Comparison of ENCODE assay signal across 8 mouse cellular contexts in the genomic region with DNA sequence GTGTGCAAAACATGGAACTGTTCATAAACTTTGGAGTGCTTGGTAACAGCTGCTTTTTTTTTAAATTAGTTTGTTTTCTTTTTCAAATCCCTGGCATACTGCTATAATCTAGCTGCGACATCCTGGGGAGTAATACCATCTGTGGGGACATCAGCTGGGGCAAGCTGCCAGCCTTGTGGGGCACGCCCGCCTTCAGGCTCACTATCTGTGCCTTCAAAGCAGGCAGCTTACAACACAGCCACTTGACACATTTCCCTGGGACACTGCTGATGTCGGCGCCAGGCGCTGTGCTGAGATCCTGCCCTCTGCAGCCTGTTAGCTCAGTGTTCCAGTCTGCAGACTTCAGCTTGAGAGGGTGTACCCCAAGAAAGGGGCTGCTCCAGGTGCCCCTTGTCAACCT. TPM values are rescaled to one million over a fixed set of nuclear protein-coding genes. Genes with fewer than 3 reads are reported as not detected.
DNase-seq lines count a peak whose midpoint lies in the region; ATAC-seq and TF ChIP-seq lines count a peak whose summit lies in the region.

No protein-coding gene starts in this region.

- H3K4me1 ChIP-seq in kidney, embryonic 16.5 days (ENCODE audit: insufficient read depth, low read length): peaks cover 21% of the 10 kb centered on the region
- peaks cover 40% of the 10 kb centered on the region for H3K4me1 ChIP-seq in cerebellum, adult 2 months (ENCODE audit: control insufficient read depth, insufficient read depth, low read length)

- H3K36me3 ChIP-seq in kidney, embryonic 16.5 days (ENCODE audit: insufficient read depth, low read length): no peaks in the 10 kb centered on the region

- no peaks in the 10 kb centered on the region for H3K9me3 ChIP-seq in kidney, embryonic 16.5 days (ENCODE audit: low read length)

- no peak overlapping the region for H3K27ac ChIP-seq in kidney, embryonic 16.5 days (ENCODE audit: low read length)
- H3K27ac ChIP-seq in cerebellum, adult 2 months (ENCODE audit: insufficient read depth, low read length): 0 out of 2 replicates have a peak overlapping the region, but pooled peaks have one; percentile 17

- H3K4me2 ChIP-seq in kidney, embryonic 16.5 days (replicated peaks; ENCODE audit: low read depth, low read length): no peak overlapping the region

- TF ChIP-seq POLR2A in cerebellum, adult 2 months (IDR thresholded peaks at IDR 0.05; ENCODE audit: borderline replicate concordance, insufficient read depth, low read length): no peak

- peak; percentile 54 to 57 for DNase-seq in kidney, postnatal 4 days
- DNase-seq in cerebellum, adult 2 months: peak; percentile 82 to 83
- peak; percentile 97 for DNase-seq in heart, adult 11 months
- DNase-seq in layer of hippocampus, postnatal 25 days (ENCODE audit: extremely low spot score in 1 of 2, low spot score in 1 of 2): peak; percentile 63 to 74
- no peak for DNase-seq in T-cell, adult 2 months (ENCODE audit: low spot score)
- no peak for DNase-seq in thymus, adult 18-20 months

- no peak overlapping the region for H3K9ac ChIP-seq in kidney, embryonic 16.5 days (replicated peaks; ENCODE audit: low read length)

- WGBS in kidney, embryonic 16.5 days: 50% methylated on average over 6 of the region's 6 CpGs
- 3% methylated on average over 6 of the region's 6 CpGs for WGBS in cerebellum, adult 2 months

- H3K4me3 ChIP-seq in kidney, embryonic 16.5 days (ENCODE audit: low read length): no peak overlapping the region
- H3K4me3 ChIP-seq in cerebellum, adult 2 months (replicated peaks; ENCODE audit: insufficient read depth, low read depth, low read length): no peak overlapping the region

- no peak for ATAC-seq in kidney, embryonic 16.5 days (ENCODE audit: low FRiP score, low TSS enrichment)
- ATAC-seq in megakaryocyte progenitor cell, adult 5-6 weeks (replicated peaks; ENCODE audit: poor library complexity): peak; percentile 93

- TF ChIP-seq CTCF in cerebellum, adult 2 months (IDR thresholded peaks at IDR 0.05; ENCODE audit: borderline replicate concordance, insufficient read depth, low read depth, low read length): no peak

- H3K27me3 ChIP-seq in kidney, embryonic 16.5 days (ENCODE audit: insufficient read depth, low read length): no peaks in the 10 kb centered on the region
- no peaks in the 10 kb centered on the region for H3K27me3 ChIP-seq in cerebellum, adult 2 months (ENCODE audit: control insufficient read depth, insufficient read depth, low read length)

RNA-seq across cellular contexts. Expression of gene Gpr153, which starts 17.0 kb away (rescaled TPM):
- 5.3 and 6.2 TPM in 2 replicates for polyA plus RNA-seq in kidney, embryonic 16.5 days (2015; fragmentation: Nextera tagmentation; extraction: Ambion mirVana)
- polyA plus RNA-seq in cerebellum, adult 2 months (2012; rRNA removed): 29.9 and 31.4 TPM in 2 replicates
- total RNA-seq in layer of hippocampus, postnatal 25 days (2021): 1 to 10 TPM; 5.4 to 6.0 TPM
- total RNA-seq in megakaryocyte progenitor cell, adult 5-6 weeks (2015): 0.12 and 0.76 TPM in 2 replicates
- total RNA-seq in megakaryocyte progenitor cell, adult 5-6 weeks (2017): not detected in 2 replicates

RNA-seq across cellular contexts. Expression of gene Hes3, which starts 34.4 kb away (rescaled TPM):
- polyA plus RNA-seq in kidney, embryonic 16.5 days (2015; fragmentation: Nextera tagmentation; extraction: Ambion mirVana): not detected in 2 replicates
- 55.1 and 62.7 TPM in 2 replicates for polyA plus RNA-seq in cerebellum, adult 2 months (2012; rRNA removed)
- total RNA-seq in layer of hippocampus, postnatal 25 days (2021): not detected
- total RNA-seq in megakaryocyte progenitor cell, adult 5-6 weeks (2015): not detected in 2 replicates
- total RNA-seq in megakaryocyte progenitor cell, adult 5-6 weeks (2017): not detected in 2 replicates

RNA-seq across cellular contexts. Expression of gene Icmt, which starts 40.0 kb away (rescaled TPM):
- polyA plus RNA-seq in kidney, embryonic 16.5 days (2015; fragmentation: Nextera tagmentation; extraction: Ambion mirVana): 32.0 and 32.6 TPM in 2 replicates
- 160 and 188 TPM in 2 replicates for polyA plus RNA-seq in cerebellum, adult 2 months (2012; rRNA removed)
- total RNA-seq in layer of hippocampus, postnatal 25 days (2021): 10 to 100 TPM; 38.9 to 45.1 TPM
- total RNA-seq in megakaryocyte progenitor cell, adult 5-6 weeks (2015): 7.9 and 12.1 TPM in 2 replicates
- total RNA-seq in megakaryocyte progenitor cell, adult 5-6 weeks (2017): 11.5 and 14.8 TPM in 2 replicates

Comparison
In these comparisons a context has a peak if more than half of its experiments do, and no peak if none do; other contexts are left out.
1. DNase-seq: peak in kidney, postnatal 4 days (2 of 2), cerebellum, adult 2 months (2 of 2), heart, adult 11 months (single experiment) and layer of hippocampus, postnatal 25 days (2 of 2); none in T-cell, adult 2 months (single experiment) and thymus, adult 18-20 months (0 of 2).